Mouse (Mus musculus): ENCODE results near the gene Hes5.

Gene Hes5

DNA sequence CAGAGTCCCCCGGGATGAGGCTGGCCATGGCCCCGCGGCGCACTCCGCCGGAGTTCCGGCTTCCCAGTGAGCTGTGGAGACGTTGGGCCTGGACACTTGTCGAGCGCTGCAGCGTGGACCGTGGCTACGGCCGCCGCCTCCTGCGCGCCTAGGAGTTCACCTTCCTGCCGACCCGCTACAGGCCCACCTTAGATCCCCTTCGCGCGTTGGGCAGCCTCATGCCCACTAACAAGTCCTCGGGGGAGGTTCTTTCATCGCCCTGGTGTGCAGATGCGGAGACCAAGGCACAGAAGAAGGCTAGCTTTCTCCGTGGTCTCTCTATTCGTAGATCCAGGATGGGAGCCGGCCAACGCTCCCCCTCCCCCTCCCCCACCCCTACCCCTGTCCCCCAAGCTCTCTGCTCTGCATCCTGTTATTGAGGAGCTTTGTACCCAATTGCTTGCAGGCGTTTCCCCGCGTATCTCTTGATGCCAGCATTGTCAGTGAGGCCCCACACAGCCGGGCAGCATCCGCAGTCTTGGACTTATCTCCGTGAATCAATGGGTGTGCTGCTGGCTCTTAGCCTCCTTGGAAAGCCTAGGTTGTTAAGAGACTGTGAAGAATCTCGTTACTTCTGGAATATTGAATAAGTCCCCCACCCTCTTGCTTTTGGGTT, 4.0 kb downstream of the Hes5 start:
- DNase-seq (ENCODE audit: low read depth): peak; percentile 62

DNA sequence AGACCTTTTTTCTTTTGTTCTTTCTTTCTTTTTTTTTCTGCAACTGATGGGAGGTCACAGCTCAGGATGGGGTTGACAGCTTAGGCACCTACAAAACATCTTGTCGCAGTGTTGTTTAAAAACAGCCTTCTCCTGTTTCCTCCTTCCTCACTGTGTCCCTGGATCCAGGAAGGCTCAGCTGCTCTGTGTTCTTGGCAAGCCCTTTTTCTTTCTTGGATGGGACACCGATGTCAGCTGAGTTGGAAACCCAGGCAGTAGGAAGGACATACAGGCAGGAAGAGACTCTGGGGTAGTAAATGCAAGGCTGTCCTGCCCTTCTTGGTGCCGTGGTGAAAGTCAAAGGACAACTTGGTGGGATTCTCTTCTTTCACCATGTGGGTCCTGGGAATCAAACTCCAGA, 5.1 kb downstream of the Hes5 start:
- DNase-seq (ENCODE audit: low read depth): no peak

DNA sequence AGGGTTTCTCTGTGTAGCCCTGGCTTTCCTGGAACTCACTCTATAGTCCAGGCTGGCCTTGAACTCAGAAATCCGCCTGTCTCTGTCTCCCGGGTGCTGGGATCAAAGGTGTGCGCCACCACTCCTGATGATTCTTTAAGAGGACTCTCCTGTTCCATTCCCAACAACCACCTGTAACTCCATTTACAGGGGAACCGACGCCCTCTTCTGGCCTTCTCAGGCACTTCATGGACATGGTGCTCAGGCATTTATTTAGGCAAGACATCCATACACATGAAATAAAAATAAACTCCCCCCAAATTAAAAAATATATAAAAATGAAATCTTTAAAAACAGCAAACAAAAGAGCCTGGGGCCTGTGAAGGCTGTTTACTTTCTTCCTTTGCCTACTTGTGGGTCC, 6.5 kb downstream of the Hes5 start:
- DNase-seq (ENCODE audit: low read depth): peak; percentile 70

DNA sequence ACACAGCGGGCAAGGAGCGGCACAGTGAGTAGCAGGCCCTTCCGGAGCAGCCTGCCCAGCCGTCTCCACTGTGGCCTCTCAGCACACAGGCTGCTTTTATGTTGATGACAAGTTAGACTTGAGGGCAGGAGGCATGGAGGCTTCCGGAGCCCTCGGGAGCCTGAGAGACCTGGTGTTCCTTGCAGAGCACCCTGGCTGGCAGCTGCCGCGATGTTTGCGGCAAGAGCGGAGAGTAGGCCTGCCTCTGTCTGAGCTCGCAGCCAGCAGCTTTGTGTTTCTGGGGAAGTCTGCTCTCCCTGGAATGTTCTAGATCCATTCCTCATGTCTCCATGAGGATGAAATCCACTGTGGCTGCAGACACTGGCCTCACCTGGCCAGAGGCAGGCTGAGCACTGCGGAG, 11.8 kb downstream of the Hes5 start:
- DNase-seq (ENCODE audit: low read depth): no peak

DNA sequence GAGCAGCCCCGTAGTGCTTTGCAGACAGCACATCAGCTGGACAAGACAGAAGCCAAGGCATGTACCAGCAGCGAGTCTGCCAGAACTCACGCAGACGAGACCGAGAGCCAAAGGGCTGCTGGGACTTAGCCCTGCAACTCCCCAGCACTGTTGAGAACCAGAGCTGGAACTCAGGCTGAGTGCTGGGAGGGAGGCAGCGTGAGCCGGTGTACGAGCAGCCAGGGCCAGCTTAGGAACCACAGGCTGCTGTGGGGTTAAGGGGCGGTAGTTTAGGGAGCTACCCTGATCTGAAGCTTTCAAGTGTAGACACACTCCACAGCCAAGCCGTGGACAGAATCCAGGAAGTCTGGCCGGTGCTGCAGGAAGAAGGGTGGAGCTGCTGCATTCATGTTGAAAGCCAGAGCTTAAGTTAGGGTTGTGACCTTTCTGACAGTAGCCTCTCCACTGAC, 13.5 kb downstream of the Hes5 start:
- DNase-seq (ENCODE audit: low read depth): no peak

DNA sequence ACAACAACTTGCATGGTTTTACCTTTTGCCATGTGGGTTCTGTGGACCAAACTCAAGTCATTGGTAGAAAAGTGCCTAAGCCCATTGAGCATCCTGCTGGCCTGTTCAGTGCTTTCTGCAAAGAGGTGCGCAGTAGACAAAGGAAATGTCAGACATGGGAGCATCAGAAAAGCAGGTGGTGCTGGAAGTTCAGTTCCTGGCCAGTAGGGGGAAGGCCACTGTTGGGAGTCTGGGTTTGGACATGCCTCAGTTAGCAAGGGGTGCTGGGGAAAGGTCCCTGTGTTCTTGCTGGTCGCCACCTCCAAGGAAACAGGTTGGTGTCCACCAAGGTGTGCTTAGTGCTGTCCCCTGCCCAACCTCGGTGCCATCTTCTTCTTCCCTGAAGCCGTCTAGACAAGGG, 19.4 kb downstream of the Hes5 start:
- DNase-seq (ENCODE audit: low read depth): peak; percentile 33

DNA sequence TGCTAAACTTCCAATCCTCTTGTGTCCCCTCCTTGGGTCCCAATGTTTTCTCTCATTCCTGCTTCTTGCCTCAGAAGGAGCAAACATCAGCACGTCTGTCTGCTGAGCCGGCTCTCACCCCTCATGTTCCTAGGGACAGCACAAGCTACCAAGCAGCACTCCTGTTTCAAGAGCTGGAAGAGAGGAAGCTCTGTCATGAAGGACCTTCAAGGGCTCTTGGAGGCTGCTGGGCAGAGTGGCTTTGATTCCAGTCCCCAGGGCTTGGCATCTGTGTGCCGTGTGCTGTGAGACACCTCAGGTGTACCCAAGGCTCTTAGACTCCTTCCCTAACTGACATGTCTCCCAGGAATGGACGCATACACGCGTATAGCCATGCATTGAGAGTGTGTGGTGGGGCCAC, 20.4 kb downstream of the Hes5 start:
- no peak for DNase-seq (ENCODE audit: low read depth)

DNA sequence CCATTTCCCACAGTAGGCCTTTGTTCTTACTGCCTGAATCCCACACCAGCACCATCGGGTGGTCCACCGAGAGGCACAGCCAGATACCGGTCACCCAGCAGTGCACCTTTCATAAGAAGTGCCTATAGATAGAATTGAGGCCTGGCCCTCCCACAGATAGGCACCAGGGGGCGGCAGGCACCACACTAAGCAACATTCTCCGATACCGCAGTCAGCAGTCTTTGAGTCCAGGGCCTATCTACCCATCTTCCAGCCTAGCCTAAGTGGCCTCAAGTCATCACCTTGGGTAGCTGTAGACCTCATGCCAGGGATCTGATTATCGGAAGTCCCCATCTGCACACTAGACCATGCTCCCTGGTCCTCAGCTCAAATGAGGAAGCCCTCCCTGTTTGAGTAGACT, 20.8 kb downstream of the Hes5 start:
- peak; percentile 64 for DNase-seq (ENCODE audit: low read depth)

DNA sequence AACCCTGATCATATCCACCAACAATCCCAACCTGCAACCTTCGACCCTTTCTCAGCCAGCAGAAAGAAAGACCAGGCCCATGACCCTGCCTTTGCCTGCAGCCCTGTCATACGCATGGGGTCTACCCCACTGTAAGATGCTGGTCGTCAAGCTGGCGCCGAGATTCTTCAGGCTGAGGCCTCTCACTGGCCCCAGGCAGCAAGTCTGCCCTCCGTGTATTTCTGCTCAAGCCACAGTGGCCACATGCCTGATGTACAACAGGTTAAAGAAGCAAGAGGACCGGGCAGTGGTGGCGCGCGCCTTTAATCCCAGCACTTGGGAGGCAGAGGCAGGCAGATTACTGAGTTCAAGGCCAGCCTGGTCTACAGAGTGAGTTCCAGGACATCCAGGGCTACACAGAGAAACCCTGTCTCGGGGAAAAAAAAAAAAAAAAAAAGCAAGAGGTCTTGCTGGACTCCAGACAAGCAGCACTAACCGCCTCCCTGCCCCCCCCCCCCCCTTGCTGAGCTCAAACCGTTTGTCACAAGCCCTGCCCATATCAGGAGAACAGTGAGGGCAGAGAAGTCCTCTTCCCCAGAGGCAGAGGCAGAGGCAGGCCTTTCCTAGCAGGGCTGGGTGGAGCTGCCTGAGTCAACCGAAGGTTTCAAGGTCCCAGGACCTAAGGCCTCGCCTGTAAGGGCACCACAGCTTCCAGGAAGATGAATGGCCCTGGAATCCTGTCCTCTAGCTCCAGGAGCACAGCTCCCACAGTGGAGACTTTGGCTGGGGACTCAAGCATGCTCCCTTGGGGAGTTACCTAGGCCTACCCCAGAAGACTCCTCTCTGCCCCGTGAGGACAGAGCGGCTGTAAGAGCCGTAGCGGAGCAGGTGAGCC, 21.8 kb downstream of the Hes5 start:
- no peak for DNase-seq (ENCODE audit: low read depth)

DNA sequence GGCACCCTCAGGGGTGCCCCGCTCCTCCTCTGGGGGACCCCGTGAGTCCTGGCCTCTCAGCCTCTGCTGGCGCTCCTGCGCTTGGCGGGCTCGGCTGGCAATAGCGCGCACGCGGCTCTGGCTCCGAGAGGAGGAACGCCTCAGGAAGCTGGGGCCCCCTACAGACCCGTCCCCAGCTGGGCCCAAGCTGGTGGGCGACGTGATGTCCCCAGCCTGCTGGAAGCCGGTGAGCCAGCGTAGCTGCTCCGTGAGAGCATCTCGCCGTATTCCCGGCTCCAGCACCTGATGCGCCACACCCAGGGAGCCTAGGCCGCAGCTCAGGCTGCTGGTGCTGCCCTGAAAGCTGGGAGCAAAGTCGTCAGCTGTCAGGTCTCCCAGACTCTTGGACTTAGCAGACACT, 23.0 kb downstream of the Hes5 start:
- no peak for DNase-seq (ENCODE audit: low read depth)

DNA sequence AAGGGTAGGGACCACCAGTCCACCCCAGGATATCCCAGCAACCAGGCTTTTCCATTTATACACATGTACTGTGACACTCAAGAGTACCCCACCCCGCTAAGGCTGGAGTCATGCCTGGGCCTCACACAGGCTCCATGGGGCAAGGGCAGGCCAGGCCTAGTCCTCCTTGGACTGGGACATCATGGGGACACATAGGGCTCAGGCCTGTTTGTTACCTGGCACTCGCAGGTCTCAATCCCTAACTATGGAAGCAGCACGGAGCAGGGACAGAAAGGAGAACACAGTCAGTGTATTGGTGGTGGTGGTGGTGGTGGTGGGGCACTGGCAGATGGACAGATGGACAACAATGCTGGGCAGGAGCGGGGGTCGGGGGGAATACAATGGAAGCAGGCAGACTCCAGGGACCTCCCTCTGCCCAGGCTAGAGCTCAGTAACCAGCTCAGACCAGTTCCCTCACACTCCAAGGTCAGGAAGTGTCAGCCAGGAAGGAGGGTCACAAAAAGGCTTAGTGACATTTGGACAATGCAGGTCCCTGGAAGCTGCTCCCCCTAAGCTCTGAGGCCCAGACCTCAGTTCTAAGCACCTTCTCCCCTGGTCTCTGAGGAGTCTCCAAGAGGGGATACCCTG, 24.5 kb downstream of the Hes5 start:
- no peak for DNase-seq (ENCODE audit: low read depth)

DNA sequence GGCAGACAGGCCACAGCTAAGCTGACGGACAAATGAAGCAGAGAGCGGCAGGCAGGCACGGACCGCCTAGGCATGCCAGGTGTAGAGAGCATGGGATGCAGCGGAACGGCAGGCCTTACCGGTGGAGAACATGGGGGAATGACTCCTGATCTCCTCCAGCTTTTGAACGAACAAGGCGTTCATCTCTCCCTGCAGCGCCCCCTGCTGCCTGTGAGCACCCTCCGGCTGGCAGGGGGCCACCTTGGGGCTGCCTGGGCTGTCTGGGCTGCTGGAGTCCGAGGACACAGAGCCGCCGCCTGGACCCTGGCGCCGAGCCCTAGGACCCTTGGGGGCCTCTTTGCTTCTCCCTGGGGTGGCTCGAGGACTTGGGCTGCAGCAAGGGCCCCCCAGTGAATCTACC, 25.4 kb downstream of the Hes5 start:
- DNase-seq (ENCODE audit: low read depth): peak; percentile 70

DNA sequence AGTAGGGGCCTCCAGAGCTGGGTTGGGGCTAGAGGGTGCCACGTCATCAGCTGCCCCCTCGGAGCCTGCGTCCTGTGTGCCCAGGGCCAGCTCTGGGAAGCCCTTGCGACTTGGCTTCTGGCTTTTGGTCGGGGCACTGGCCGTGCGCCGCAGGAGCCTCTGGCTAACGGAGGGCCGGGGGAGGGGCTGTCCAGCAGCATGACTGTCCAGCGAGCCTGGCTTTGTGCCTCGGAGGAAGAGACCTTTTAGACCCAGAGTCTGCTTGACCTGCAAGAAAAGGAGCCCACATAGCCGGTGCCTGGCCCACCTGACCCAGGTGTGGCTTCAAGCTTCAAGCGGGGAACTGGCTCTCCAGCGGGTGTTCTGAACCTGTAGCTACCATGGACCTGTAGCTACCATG, 26.0 kb downstream of the Hes5 start:
- no peak for DNase-seq (ENCODE audit: low read depth)

DNA sequence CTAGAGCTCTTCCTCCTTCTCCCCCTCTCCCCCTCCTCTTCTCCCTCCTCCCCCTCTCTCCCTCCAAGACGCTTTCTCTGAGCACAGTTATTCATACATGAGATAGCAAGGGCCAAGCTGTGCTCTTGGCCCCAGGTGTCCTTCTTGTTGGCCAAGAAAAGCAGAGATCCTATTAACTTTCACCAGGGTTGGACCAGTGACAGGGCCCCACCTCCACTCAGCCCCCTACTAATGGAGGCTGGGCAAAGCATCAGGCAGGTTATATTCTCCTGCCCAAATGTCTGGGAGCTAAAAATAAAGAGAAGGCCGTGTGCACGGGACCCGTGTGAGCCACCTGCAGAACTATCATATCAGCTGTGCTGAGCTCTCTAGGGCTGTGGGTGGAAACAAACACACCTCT, 34.2 kb downstream of the Hes5 start:
- no peak for DNase-seq (ENCODE audit: low read depth)

DNA sequence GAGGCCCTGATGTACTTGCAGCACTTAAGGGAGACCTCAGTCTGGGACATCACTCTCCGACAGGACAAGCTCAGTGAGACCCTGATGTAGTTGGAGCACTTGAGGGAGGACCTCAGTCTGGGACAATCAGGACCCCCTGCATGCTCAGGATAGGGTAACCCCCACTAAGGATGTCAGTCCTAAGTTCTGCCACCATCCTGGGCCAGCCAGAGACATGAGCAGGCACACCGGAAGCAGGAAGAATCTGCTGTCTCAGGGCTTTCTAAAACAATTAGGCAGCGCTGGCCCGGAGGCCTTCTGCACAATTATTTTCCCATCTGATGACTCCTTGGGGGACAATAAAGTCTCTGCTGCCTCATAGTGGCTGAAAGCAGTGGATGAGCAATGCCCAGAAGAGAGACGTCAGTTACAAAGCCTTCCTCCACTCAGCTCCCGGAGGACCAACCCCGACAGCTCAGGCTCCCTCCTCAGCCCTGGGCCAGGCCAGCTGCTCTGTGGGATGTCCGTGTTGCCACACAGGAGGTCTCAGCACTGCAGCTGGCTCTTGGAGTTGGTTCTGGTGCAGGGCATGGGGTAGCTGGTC, 35.9 kb downstream of the Hes5 start:
- DNase-seq (ENCODE audit: low read depth): no peak

DNA sequence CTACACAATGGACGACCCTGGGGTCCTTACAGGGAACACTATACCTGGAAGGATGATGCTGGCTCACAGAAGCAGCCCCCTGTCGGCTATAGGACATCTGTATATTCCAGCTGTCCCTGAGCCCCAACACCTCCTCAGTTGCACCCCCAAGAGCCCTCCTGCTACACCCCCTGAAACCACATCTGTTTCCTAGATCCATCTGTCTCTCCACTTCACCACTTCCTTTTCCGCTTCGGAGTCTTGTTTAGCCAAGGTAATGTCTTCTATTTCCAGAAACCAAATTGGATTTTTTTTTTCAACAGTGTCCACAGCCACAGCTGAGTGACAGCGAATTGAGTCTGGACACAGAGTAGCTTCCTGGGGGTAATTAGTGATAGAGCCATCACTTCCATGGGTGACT, 38.7 kb downstream of the Hes5 start:
- DNase-seq (ENCODE audit: low read depth): no peak

DNA sequence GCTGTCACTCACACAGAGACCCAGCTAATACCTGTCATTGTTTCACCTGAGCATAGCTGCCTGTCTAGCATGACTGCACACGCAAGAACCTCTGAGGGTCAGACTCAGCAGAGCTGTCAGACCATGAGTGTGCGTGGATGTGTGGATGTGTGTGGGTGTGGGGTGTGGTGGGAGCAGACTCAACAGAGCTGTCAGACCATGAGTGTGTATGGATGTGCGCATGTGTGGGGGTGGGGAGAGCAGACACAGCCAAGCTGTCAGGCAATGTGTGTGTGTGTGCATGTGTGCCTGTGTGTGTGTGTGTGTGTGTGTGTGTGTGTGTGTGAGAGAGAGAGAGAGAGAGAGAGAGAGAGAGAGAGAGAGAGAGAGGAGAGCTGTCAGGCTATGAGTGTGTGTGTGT, 44.6 kb downstream of the Hes5 start:
- DNase-seq (ENCODE audit: low read depth): no peak

DNA sequence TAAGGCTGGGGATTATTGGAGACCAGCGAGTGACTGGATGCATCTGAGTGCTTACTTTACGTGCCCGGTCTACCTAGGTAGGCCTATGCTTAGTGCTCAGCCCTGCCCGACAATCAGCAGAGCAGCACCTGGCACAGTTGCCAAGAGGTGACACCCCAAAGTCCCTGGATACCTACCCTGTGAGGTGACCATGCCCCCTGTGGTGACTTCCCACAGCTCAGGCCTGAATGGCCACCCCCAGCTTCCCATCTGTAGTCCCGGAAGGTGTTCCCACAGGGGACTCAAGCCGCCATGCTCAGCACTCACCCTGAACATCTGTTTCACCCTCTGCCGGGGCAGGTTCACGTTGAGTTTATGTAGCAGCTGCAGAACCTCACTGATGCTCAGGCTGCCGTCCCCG, 45.6 kb downstream of the Hes5 start:
- DNase-seq (ENCODE audit: low read depth): no peak

DNA sequence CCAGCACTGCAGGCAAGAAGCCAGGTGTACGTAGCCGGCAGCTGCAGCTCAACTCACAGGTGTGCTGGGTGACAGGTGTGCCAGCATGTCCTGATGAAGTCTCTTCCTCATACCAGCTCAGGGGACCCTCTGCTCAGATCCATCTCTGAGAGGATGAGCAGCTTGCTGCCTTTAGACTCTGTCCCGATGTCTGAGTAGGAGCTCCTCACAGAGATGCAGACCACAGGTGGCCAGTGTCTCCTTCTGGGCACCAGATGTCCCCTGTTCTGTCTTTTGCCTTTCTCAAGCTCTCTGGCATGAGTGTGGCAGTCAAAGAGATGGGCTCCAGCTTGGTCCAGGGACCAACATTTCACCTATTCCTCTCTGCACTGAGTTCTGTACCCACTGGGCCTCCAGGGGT, 46.9 kb downstream of the Hes5 start:
- no peak for DNase-seq (ENCODE audit: low read depth)

DNA sequence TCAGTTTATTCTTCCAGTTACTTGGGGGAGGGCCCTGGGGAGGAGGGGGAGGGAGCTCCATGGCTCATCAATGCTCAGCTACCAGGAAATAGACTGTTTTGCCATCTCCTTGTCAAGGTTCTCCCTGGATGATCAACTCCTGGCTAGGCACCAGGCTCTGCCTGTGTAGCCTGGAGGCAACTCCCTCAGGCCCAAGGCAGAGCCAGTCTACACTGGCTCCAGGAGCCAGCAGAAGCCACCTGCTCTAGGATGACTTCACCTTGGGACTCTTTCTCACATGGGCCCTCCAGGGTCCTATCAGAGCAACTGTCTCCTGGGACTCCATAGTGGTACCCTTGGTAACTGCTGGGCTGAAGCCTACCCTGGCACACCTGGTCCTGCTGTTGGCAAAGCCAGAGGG, 47.4 kb downstream of the Hes5 start:
- no peak for DNase-seq (ENCODE audit: low read depth)

DNA sequence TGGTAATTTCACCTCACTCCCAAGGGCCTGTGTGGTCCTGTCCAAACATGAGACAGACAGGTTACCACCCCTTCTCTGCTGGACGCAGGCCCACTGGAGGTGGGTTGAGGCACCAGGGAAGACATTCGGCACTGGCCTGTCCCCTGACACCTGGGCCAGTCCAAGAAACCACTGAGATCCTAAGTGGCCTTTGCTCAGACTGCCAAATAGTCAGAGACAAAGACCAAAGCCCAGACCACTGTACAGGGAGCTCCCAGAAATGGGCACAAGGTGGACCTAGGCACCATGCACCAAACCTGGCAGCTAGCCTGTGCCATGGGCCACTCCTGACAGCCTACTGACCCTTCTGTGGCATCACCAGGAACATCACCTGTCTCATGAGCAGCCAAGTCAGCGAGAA, 48.5 kb downstream of the Hes5 start:
- no peak for DNase-seq (ENCODE audit: low read depth)

DNA sequence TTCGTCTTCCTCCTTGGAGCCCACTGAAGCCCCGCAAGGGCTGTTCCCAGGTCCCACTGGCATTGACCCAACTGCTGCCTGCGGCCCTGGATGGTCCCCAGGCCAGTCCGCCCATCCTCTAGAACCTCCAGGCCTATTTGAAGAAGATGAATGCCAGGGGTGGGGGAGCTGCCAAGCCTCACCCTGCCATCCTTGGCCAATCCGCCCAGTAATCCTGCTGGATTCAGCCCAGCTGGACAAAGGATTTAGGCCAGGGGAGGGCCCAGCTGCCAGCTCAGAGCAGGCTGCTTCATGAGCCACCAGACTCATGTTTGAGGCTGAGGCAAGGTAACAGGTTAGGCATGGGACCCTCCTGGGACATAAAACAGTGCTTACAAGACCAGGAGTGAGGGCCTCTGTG, 50.1 kb downstream of the Hes5 start:
- no peak for DNase-seq (ENCODE audit: low read depth)

Measured in induced T-regulatory cell, adult 2 months (primary cell).